Mouse (Mus musculus) bone marrow macrophage, adult 2 months (primary cell): ENCODE measurements around the gene Pkd1l3.

Source experiments
- CTCF ChIP-seq: IDR thresholded peaks from 2 replicates; pipeline ENCODE4 v1.5.1; 2012; ENCODE audit warnings: low read depth, mild to moderate bottlenecking, low read length, moderate library complexity
- POLR2A ChIP-seq: IDR thresholded peaks from 2 replicates; pipeline ENCODE4 v1.6.1; 2012; ENCODE audit warnings: mild to moderate bottlenecking, low read depth, low read length, borderline replicate concordance

DNA sequence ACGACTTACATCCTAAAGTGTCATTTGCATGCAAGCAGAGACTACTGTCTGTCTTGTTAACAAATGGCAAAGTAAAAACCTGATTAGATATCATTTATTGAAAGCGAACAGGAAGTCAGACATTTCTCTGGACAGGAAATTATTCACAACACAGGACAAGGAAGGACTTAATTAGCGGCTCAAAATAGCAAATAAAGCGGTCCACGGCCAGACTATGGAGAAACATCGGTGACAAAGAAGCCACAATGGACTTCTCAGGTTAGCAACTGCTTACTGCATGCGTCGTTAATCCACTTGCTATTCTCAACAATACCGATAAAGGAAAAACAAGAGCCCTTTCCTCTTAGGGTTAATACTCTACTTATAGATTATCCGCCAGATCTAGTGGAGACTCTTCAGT lies 49.6 kb upstream of the Pkd1l3 start:
- TF ChIP-seq CTCF (no peak), POLR2A (no peak)
